Mouse (Mus musculus) cerebellum, adult 11 months (tissue): ENCODE measurements at regions not wholly inside any gene's neighbourhood (a gene's known extent, or its start where the extent isn't known, plus 50 kb on each side); places are given as distances from the start of the nearest gene placed in this dataset.

ENCODE experiments used
- DNase-seq: peaks from one replicate; pipeline ENCODE4 v3.0.0; 2022

DNA sequence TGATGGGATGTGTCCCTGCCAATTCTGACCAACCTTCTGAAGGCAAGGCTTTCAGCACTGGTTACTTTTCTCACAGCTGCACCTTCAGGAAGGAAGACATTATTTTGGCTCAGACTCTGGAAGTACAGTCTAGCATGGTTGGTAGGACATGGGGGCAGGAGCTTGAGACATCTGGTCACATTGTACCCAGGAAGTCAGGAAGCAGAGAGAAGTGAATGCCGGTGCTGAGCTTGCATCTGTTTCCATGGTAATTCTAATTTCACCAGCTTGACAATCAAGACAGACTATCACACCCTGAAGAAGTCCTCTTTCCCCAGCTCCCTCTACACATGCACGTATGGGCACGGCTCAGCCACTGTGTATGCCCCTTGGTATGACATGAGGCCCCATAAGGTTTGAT is 210.6 kb downstream of the Cyp26b1 start:
- no peak for DNase-seq

DNA sequence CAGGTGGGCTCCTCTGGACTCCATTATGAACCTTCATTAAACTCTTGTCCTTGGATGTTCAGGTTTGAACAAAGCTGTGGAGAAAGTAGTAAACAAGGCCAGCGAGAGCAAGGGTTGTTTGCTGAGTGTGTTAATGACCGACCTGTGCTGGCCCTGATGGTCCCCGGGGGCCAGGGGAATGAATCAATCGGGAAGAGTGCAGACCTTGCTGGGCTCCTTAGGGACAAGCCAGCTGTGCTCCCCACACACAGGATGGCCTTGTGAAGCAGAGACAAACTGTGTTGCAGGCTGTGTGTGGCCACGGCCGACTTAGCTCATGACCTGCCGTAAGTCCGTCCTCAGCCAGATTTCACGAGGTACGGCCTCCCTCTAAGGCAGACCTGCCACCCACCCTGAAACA is 212.1 kb downstream of the Cyp26b1 start:
- DNase-seq: no peak

DNA sequence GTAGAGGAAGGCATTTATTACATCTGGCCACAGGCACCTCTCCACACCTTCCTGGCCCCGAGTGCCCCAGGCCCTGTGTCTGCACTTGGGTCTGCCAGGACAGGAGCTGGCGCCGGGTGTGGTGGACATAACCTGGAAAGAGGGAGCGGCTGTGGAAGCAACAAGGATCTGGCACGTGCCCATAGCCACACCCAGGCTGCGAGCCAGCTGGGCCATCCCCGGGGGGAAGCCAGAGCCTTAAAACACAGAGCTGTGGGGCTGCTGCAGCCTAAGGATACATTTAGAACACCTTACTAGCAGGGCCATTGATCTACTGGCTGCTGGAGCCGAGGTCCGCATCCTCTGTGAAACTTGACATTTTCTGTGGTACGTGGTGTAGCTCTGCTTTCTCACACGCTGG is 217.0 kb downstream of the Cyp26b1 start:
- DNase-seq: peak; percentile 2

DNA sequence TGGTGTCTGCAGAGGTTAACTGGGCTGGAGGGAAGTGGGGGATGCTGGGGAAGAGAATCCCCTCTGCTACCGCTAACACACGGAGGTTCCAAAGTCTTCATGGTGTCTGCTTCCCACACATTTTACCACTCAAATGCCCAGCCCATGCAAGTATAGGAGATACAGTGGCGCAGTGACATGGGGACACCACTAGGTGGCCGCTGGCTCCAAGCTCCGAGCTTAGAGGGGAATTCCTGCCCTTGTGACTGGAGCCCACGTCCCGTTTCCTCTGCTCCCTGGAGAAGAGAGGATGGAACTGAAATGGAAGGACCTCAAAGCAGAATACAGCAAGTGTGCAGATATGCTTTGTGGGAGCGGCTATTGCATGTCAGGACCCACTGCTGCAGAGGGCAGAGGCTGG is 218.2 kb downstream of the Cyp26b1 start:
- peak; percentile 15 for DNase-seq

DNA sequence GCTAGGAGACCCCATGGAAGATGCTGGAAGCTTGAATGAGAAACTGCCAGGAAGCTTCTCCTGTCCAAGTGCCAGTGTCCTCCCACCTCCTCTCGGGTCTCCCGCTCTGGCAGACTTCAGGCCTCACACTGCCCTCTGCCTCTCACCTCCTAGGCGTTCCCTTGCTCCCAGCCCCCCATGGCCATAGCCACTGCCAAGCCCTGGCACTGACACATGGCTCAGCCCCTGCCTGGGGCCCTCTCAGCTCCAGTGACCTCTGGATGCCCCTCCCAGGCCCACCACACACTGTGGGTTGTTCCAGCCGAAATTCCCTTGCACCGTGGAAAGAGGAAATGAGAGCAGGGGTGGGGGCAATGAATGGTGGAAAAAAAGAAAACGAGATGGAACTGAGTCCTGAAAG is 227.3 kb downstream of the Cyp26b1 start:
- no peak for DNase-seq

DNA sequence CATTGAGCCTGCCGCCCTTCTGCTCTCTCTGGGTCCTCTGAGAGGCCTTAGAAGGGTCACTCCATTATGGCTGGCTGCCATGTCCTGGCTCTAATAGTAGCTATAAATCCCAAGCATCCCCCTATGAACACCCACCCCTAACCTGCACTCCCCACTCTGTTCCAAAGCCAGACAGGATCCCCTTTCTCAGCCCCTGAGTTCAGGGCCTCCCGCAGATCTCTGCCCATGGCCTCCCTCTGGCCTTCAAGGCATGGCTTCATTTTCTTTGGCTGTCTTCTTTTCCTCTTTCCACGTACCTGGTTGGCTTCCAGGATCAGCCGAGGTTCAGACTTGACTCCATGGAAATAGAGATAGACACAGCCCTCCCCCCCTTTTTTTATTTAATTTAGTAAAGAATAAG is 227.8 kb downstream of the Cyp26b1 start:
- no peak for DNase-seq

DNA sequence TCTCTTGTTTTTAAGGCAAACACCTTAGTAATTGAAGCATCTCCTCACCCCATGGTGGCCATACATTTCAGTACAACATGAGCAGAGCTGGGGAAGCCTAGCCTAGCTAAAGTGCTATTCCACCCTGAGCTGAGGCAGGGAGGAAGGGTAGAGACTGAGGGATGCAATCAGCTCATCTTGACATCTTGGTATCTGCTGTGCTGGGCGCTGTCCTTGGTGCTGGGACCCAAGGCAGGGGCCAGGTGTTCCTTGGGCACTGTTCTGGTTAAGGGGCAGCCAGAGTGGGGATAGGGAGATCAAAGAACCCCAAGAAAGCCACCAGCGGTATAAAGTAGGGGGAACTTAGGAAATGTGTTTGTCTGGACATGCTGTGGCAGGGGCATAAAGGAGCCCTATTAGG is 228.7 kb downstream of the Cyp26b1 start:
- DNase-seq: no peak

DNA sequence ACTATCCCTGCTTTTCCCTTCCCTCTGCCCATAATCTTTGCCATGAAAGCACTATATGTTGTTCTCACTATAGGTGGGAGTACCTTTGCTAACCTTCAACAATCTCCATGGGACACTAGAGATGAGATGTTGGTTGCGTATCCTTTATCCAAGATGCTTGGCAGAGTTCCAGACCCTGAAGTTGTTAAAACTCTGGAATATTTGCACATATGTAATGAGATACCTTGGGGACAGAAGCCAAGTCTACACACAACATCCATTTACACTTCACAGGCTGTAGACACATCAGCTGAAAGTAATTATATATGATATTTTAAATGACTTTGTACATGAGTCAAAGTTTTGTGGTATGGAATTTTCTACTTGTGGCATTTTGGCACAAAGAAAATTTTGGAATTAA is 231.4 kb downstream of the Cyp26b1 start:
- DNase-seq: no peak

DNA sequence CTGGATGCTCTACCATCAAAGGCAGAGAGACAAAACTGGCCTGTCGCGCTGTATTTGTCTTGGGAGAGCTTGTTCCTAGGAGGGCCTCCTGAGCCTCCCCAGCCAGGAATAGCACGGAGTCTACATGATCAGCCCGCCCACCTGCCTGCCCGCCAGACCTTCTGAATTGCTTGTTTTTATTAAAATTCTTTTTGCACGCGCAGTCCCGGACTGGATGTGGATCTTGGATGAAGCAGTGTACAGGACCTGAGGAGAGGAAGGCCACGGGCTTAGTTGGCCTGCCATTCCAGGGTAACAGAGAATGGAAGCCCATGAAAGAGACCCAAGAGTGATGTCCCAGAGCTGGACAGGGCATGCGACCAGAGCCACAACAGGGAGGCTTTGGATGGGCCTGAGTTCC is 235.8 kb downstream of the Cyp26b1 start:
- DNase-seq: no peak

DNA sequence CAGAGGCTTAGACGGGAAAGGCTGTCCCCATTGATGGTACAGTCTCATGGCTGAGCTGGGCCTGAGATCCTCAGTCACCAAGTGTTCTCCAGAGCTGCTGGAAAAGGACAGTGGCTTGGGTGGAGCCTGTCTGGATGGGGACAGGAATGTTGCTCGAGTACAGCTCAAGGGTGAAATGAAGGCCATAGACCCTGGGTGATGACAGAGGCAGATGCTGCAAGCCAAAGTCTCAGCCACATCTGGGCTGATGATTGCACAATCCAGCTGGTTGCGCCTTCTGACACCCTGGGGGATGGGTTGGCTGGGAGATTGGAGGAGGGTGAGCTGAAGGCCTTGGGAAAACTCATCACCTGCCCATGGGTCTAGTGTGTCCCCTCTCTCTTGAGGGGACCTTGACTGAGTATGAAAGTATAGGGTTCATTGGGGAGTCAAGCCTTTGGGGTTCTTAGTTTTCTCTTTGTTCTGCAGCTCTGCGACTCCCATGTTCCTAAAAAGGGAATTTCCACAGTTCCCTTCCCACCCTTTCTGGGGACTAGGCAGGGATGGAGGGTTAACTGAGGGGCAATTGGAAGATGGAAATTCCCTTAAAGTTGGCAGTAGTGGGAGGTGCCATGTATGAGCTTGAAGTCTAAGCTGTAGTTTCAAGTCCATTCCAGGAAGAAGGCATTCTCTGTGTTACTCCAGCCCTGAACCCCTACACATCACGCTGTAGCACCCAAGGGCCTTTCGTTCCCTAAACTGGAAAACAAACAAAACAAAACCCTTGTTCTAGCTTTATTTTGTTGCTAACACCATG is 240.1 kb downstream of the Cyp26b1 start:
- DNase-seq: no peak

DNA sequence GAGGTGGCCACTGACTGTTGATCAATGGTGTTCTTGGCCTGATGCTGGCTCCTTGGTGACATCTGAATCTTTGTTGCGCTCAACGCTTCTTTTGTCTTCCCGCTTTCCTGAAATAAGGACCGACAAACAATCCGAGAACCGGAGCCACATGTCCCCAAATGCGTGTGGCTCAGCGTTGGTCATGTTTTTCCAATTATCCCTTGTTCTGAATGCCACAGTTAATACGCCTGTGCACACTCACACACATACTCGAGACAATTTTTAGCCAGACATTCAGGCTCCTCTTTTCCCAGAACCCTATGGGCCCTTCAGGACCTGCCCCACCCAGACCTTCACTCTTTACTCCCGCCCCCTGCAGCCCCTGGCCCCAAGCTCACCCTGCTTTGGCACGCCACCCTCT is 248.8 kb downstream of the Cyp26b1 start:
- no peak for DNase-seq

DNA sequence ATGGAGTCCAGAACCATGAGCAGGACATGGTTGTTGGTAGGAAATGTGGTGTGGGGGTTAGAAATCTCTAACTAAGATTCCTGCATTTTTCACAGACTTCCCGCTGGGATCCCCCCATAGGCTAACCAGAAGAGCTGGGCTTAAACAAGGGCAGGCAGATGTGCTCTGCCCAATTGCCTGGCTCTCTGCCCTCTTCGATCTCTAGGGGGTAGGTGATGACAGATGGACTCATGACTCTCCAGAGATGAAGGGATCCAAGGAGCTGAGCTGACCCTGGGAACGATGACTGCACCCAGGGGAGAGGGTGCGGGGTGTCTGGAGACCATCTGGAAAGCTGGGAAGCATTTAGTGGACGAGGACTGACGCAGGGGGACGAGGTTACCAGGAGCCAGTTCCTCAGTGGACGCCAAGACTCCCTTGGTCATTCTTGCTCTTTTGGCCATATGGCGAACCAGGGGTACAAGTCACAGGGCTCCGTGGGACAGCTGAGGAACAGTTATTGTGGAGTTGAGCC is 260.0 kb downstream of the Cyp26b1 start:
- DNase-seq: no peak

DNA sequence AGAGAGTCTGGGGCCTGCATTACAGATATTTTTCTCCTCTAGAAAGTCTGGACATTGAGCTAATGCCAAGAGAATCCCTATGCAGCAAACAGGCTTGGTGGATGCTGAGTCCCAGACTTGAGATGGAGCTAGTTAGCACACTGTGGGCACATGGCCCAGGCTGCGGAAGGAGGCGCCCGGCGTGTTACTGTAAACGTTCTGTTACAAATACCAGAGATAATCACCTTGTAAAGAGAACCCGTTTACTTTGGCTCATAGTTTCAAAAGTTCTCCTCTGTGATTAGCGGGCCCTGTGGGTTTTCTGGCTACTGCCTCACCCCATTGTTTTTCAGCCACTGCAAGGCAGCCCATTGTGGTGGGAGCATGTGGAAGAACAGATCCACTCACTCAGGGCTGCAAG is 264.6 kb downstream of the Cyp26b1 start:
- DNase-seq: no peak

DNA sequence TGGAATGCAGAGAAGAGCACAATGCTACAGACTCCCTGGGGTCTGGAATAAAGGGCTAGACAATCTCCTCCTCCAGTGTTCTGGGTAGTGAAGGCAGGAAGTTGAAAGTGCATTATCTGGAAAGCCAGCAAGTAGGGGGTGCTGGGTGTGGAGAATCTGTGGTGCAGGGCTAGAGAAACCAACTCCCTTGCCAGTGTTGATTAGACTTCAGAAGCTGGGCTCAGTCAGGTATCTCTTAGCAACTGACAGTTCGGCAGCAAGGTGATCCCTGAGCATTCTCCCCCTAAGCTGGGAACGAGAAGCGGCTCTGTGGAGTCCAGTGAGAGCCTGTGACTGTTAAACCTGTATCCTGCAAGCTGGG is 265.7 kb downstream of the Cyp26b1 start:
- DNase-seq: no peak

DNA sequence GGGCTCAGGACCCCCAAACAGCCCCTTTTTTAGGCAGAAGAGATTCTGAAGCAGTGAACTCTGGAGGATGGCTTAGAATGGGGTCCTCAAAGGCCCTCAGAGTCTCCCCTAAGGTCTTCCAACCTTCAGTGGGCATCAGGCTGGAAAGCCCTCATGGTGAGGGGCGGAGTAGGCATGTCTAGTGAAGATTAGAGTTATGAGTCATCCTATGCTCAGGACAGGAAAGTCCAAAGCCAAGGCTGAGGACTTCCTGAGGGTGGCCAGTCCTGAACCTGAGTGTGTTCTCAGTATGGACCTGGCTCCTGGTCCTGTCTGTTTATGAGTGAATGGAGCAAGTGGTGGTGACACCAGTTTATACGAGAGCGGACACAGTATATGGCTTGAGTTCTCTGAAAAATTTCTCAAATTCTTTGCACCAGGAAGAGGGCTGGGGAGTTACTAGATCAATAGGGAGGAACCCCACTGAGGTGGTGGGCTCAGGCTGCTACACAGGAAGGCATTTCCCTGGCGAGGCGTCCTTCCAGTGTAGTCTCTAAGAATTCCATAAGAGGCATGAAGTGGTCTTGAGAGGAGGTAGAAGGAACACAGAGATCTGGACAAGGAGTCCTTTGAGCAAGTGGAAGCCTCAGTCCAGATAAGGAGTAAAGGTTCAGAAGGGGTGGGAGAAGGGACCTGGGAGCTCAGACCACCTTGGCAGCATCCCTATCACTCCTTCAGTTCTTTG is 266.2 kb downstream of the Cyp26b1 start:
- DNase-seq: no peak

DNA sequence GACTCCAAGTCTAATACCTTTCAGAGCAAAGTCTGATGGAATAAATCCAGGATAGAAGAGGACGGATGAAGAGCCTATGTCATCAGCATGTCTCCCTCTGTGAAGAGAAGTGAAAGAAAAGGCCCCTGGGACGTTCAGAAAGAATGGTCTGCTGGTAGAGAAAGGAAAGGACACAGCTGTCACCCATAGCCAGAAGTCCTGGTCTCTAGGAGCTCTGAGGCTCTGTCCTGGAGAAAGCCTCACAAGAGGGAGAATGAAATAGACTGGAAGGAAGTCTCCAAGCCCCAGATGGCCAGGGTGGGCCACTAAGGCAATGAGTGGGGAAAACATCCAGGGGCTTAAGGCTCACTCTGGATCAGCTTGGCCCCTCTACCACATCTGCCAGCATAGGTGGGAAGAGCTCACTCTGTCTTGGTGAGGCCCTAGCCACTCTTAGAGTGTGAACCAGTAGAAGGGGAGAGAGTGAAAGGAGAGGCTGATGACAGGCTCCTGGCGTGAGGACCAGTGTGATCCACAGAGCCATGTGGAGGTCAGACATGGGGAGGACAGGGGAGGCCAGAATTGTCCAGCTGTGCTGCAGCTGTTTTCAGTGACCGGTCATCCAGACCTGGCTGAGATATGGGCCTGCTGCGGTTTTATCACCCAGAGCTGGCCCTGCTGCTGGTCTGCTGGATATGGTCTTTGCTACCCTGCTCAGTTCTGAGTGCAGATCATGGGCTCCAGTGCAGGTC is 268.2 kb downstream of the Cyp26b1 start:
- no peak for DNase-seq

DNA sequence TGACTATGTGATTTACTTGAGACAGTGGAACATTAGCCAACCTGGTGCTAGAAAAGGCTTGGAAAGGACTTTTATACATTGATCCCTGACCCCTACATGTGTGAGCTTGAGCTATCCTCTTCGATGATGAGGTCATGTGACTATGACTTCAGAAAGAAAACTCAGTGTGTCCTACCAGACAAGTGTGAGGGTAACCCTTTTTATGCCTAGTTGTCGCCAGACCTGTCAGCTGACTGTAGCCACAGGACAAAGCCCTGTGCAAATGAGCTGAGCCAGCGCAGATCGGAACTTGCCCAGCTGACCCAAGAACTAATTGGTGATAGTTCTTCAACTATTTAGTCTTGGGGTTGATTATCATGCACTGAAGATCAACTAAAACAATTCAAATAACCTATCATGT is 269.5 kb downstream of the Cyp26b1 start:
- DNase-seq: no peak

DNA sequence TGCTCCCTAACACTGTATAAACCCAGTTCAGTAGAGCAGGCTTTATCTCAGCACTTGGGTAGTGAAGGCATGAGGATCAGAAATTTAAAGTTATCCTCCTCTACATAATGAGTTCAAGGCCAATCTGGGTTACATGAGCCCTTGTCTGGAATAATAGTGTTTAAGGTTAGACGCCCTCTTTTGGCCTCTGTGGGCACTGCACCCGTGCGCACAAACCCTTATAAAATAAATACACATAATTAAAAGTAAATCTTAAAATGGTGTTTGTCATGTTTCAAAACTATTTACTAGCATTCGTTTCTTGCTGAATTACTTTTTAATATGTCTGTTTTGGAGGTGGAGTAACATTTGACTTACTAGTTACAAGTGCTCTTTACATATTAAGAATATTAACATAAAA is 271.2 kb downstream of the Cyp26b1 start:
- no peak for DNase-seq

DNA sequence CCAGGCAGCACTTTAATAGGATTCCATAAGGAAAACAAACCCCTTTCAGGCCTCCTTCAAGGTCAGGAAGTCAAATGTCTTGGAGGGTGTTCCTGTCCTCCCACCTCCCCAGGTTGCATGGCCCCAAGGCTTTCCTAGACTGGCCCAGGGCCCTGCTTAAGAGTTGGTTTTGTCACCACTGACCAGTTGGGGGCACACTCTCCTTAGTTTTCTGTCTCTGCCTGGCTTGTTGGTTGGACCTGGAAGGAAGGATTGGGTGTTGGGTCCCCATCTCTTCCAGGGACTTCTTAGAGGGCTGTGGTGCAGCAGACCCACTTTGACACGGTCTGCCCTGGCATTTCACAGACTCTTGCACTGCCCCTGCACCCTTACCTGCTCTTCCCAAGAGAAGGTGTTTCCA is 273.1 kb downstream of the Cyp26b1 start:
- DNase-seq: no peak

DNA sequence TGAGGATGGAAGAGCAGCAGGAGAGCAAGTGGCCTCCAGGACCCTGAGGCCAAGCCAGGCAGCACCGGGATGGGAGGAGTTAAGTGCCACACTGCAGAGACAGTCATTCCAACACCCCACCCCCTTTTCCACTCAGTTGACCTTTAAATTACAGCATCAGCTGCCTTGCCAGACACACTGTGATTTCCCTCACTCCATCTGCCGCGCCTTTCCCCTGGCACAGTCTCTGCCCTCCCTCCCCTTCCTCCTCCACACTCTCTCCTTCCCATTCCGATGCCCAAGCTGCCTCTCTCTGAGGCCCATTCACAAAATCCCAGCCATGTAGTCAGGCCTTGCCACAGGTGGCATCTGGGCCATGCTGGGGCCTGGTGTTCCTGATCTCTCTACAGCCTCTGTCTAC is 274.9 kb downstream of the Cyp26b1 start:
- peak; percentile 75 for DNase-seq

DNA sequence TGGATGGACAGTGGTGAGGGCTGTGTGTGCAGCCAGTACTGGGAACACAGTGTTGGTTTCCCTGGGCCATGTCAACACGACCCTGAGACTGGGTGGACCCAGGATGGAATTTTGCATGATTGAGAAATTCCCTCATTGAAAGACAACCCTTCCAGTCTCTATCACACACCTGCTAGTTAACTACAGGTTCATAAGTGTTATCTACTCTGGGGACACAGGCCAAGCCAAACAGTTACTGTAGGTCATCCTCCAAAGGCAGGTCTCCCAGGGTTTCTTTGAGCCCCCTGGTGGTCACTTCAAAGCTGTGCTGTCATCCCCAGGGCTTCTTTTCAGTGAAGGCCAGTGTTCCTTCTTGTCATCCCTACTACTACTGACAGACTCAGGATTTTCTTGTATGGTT is 276.7 kb downstream of the Cyp26b1 start:
- DNase-seq: no peak

DNA sequence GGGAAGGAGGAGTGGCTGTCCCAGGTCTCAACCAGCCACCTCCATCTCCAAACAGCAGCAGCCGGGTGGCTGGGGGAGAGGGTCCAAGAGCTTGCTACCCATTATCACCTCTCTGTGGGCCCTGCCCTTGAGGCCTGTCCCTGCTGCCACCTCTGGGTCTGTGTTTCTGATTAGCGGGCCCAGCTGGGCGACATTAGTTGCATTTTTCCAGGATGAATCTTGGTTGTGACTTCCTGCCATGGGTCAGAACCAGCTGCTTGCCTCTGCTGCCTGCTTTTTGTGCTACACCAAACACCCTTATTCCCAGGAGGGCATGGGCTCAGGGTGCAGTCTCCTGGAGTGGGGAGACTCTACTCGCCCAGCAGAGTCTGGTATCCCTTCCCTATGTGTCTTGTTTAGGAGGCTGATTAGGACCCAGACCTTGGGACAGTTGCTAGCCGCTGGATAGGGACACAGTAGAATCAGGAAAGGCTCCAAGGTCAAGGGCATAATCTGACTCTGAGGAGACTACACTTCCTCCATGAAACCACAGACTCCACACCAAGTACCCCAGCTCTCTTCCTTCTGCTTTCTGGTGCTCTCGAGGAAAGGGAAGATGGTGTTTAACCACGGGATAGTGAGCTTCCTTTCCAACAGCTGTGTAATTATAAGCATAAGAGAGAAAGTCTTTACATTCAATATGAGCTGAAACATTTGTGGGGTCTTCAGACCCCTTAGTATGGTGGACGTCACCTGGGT is 278.4 kb downstream of the Cyp26b1 start:
- no peak for DNase-seq

DNA sequence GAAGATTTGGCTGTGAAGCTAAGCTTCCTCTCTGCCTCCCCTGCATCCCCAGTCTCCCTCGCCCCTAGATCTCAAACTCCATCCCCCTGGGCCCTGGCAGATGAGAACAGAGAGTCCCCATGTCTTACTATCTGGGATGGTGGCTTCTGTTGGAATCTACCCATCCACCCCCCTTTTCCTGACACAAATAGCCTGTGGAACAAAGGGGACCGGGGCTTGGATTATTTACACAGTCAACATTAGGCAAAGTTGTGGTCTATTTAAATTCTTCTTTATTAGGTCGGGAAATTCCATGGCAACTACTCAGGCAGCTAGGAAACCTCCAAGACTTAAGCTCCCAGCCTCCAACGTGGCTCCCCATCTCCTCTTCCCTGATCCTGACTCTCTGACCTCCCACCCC is 279.9 kb downstream of the Cyp26b1 start:
- no peak for DNase-seq
